Mouse (Mus musculus): Measurements from ENCODE around the gene Srebf2.

DNA sequence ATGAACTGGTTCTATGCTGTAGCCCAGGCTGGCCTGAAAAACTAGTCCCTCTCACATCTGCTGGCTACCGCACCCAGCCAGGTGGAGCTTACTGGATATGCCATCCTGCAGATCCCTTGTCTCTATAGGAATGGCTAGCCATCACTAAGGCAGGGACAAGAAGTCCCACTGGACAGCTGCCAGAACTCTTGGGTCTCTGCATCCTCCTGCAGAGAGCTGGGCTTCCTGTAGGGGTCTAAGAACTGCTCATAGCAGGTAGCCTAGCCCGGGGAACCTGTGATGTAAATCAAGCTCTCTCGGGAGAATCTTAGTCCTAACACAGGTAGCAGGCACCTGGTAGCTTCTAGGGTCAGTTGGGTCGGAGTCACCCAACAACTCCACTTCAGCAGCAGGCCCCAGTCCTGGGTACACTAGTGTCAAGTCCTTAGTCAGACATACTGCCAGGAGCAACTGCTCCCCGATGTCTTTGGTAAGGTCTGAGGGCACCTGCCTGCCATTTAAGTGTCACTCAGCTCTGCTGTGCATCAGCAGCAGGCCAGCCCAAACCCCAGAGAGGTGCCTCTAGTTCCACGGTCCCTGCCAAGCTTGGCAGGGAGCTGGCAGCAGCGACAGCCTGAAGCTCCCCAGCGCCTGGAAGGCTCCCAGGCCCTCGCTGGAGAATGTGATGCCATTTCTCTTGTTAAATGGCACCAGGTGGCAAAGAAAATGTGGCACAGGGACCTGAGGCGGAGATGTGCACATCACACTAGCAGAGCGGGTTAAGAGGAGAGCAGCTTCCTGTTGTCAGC lies 84.8 kb downstream of the Srebf2 start:
- TF ChIP-seq CTCF (IDR thresholded peaks at IDR 0.05) (no peak), POLR2A (IDR thresholded peaks at IDR 0.05; ENCODE audit: insufficient read depth, low read depth, low read length) (no peak)
